Mouse (Mus musculus): ENCODE measurements around the gene Nup107.

Gene Nup107

GRCm38 (mm10) chr10:117792141-117793091 is at the start of gene Nup107:
Gene Nup107, minus strand, starts transcription at chr10:117792705.
- DNase-seq, result peak; percentile 100

GRCm38 (mm10) chr10:117841765-117842164 is 49.3 kb upstream of the Nup107 start:
- no peak for DNase-seq

GRCm38 (mm10) chr10:117840431-117840995 is 48.0 kb upstream of the Nup107 start:
- DNase-seq, result no peak

- DNase-seq, result no peak
These were observed 47.2 kb upstream of the Nup107 start for GRCm38 (mm10) chr10:117839737-117840136.

GRCm38 (mm10) chr10:117838924-117839323 is 46.4 kb upstream of the Nup107 start:
- no peak for DNase-seq

- DNase-seq, result no peak
These were observed 43.8 kb upstream of the Nup107 start for GRCm38 (mm10) chr10:117836354-117836753.

- DNase-seq, result no peak
These were observed 42.9 kb upstream of the Nup107 start for GRCm38 (mm10) chr10:117835453-117835852.

- DNase-seq, result no peak
These were observed 38.3 kb upstream of the Nup107 start for GRCm38 (mm10) chr10:117830797-117831196.

GRCm38 (mm10) chr10:117829472-117830155 is 37.1 kb upstream of the Nup107 start:
- DNase-seq, result no peak

- DNase-seq, result no peak
These were observed 36.5 kb upstream of the Nup107 start for GRCm38 (mm10) chr10:117829022-117829421.

GRCm38 (mm10) chr10:117828536-117828935 is 36.0 kb upstream of the Nup107 start:
- DNase-seq, result no peak

- DNase-seq, result no peak
These were observed 32.1 kb upstream of the Nup107 start for GRCm38 (mm10) chr10:117824647-117825046.

- DNase-seq, result no peak
These were observed 31.6 kb upstream of the Nup107 start for GRCm38 (mm10) chr10:117824139-117824538.

GRCm38 (mm10) chr10:117823321-117823720 is 30.8 kb upstream of the Nup107 start:
- DNase-seq, result no peak

- no peak for DNase-seq
These were observed 26.1 kb upstream of the Nup107 start for GRCm38 (mm10) chr10:117818600-117818999.

GRCm38 (mm10) chr10:117816721-117817120 is 24.2 kb upstream of the Nup107 start:
- no peak for DNase-seq

GRCm38 (mm10) chr10:117812501-117812900 is 20.0 kb upstream of the Nup107 start:
- no peak for DNase-seq

GRCm38 (mm10) chr10:117811555-117811954 is 19.1 kb upstream of the Nup107 start:
- DNase-seq, result no peak

GRCm38 (mm10) chr10:117810506-117810905 is 18.0 kb upstream of the Nup107 start:
- DNase-seq, result no peak

GRCm38 (mm10) chr10:117808068-117808467 is 15.6 kb upstream of the Nup107 start:
- no peak for DNase-seq

- no peak for DNase-seq
These were observed 13.4 kb upstream of the Nup107 start for GRCm38 (mm10) chr10:117805919-117806318.

- DNase-seq, result no peak
These were observed 11.7 kb upstream of the Nup107 start for GRCm38 (mm10) chr10:117803870-117804850.

Measured in liver (tissue).